In the genomic region with DNA sequence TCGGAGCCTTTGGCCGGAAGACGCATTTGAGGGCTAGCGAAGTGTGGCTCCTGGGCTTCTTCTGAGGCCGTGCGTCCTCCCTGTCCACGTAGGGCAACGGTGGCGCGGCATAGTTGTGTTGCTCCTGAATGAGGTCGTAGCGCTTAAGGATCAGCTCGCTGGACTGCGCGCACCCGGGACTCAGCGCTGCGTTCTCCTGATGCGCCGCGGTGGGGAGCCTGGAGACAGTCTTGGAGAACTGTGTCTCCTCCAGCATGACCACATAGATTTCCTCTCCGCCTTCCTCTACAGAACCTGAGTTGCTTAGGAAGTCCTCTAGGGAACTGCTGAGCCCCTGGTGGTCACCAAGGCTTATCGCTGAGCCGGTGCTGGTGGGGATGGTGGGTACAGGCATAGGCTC, we compare ENCODE assay signal across 9 mouse cellular contexts. TPM values are rescaled to one million over a fixed set of nuclear protein-coding genes. Genes with fewer than 3 reads are reported as not detected.
DNase-seq lines count a peak whose midpoint lies in the region; ATAC-seq lines count a peak whose summit lies in the region.
"Had no signal": no experiment of that assay in that cellular context is flagged by ENCODE, and none has a peak within 500 bp of the region (broad histone marks: within the 10 kb centered on the region; RNA-seq: fewer than 3 reads in every experiment).

No protein-coding gene starts in this region.

- H3K4me2 ChIP-seq in lung, embryonic 16.5 days (ENCODE audit: low read depth, low read length), result peak overlapping the region; percentile 10; the same call in 1 of the 2 replicates
- peak overlapping the region; percentile 24 for H3K4me2 ChIP-seq in forebrain, embryonic 13.5 days
- H3K4me2 ChIP-seq in limb, embryonic 15.5 days, result 0 out of 2 replicates have a peak overlapping the region, but pooled peaks have one; percentile 14
- H3K4me2 ChIP-seq: liver, embryonic 13.5 days had no signal

- no peak overlapping the region for H3K27ac ChIP-seq in lung, embryonic 16.5 days (ENCODE audit: low read length)
- H3K27ac ChIP-seq in forebrain, embryonic 13.5 days, result no peak overlapping the region
- no peak overlapping the region for H3K27ac ChIP-seq in limb, embryonic 15.5 days
- H3K27ac ChIP-seq: liver, embryonic 13.5 days had no signal

- no peaks in the 10 kb centered on the region for H3K4me1 ChIP-seq in lung, embryonic 16.5 days (replicated peaks; ENCODE audit: control insufficient read depth, insufficient read depth, low read length)
- no peaks in the 10 kb centered on the region for H3K4me1 ChIP-seq in forebrain, embryonic 13.5 days
- no peaks in the 10 kb centered on the region for H3K4me1 ChIP-seq in limb, embryonic 15.5 days
- H3K4me1 ChIP-seq: liver, embryonic 13.5 days had no signal

- ATAC-seq in lung, embryonic 16.5 days (ENCODE audit: low read depth), result no peak
- ATAC-seq in forebrain, embryonic 13.5 days, result no peak
- no peak for ATAC-seq in limb, embryonic 15.5 days (ENCODE audit: insufficient number of reproducible peaks, low FRiP score, low TSS enrichment, low read depth)
- no peak for ATAC-seq in megakaryocyte progenitor cell, adult 5-6 weeks (replicated peaks; ENCODE audit: poor library complexity)

- no peak overlapping the region for H3K9ac ChIP-seq in lung, embryonic 16.5 days (ENCODE audit: low read length)
- H3K9ac ChIP-seq in forebrain, embryonic 13.5 days, result no peak overlapping the region
- H3K9ac ChIP-seq in limb, embryonic 15.5 days, result no peak overlapping the region
- H3K9ac ChIP-seq: liver, embryonic 13.5 days had no signal

- no peaks in the 10 kb centered on the region for H3K36me3 ChIP-seq in lung, embryonic 16.5 days (ENCODE audit: control insufficient read depth, insufficient read depth, low read length)
- H3K36me3 ChIP-seq in forebrain, embryonic 13.5 days (ENCODE audit: poor library complexity, severe bottlenecking), result no peaks in the 10 kb centered on the region
- no peaks in the 10 kb centered on the region for H3K36me3 ChIP-seq in limb, embryonic 15.5 days
- H3K36me3 ChIP-seq: liver, embryonic 13.5 days had no signal

- DNase-seq in lung, postnatal 14 days, result no peak
- DNase-seq in yolk sac, embryonic 10.5 days (ENCODE audit: low spot score), result peak; percentile 9
- no peak for DNase-seq in cerebellum, adult 11-12 months
- DNase-seq: gastrocnemius, postnatal 14 days; liver, embryonic 13.5 days had no signal

- WGBS in lung, embryonic 16.5 days, result 17% methylated on average over 23 of the region's 24 CpGs
- WGBS in forebrain, embryonic 13.5 days, result 18% methylated on average over 22 of the region's 24 CpGs
- WGBS in limb, embryonic 15.5 days, result 12% methylated on average over 24 of the region's 24 CpGs

- H3K9me3 ChIP-seq in lung, embryonic 16.5 days (ENCODE audit: control insufficient read depth, low read length), result no peaks in the 10 kb centered on the region
- no peaks in the 10 kb centered on the region for H3K9me3 ChIP-seq in forebrain, embryonic 13.5 days (replicated peaks)
- H3K9me3 ChIP-seq in limb, embryonic 15.5 days, result no peaks in the 10 kb centered on the region
- H3K9me3 ChIP-seq: liver, embryonic 13.5 days had no signal

- H3K4me3 ChIP-seq in lung, embryonic 16.5 days (ENCODE audit: low read length), result no peak overlapping the region
- peak overlapping the region; percentile 3; the same call in 1 of the 2 replicates for H3K4me3 ChIP-seq in forebrain, embryonic 13.5 days
- H3K4me3 ChIP-seq in limb, embryonic 15.5 days, result no peak overlapping the region
- H3K4me3 ChIP-seq: liver, embryonic 13.5 days had no signal

- H3K27me3 ChIP-seq in lung, embryonic 16.5 days (ENCODE audit: control insufficient read depth, insufficient read depth, low read depth, low read length), result no peaks in the 10 kb centered on the region
- H3K27me3 ChIP-seq in forebrain, embryonic 13.5 days, result no peaks in the 10 kb centered on the region
- H3K27me3 ChIP-seq in limb, embryonic 15.5 days, result no peaks in the 10 kb centered on the region; the same call in 1 of the 2 replicates
- H3K27me3 ChIP-seq: liver, embryonic 13.5 days had no signal

RNA-seq across cellular contexts. Expression of a gene that starts 1.0 kb away (rescaled TPM):
- polyA plus RNA-seq in lung, embryonic 16.5 days (2015; fragmentation: Nextera tagmentation; extraction: Ambion mirVana), result not detected in 2 replicates
- polyA plus RNA-seq in forebrain, embryonic 13.5 days (2015; fragmentation: Nextera tagmentation; extraction: Ambion mirVana), result not detected in 2 replicates
- polyA plus RNA-seq in limb, embryonic 15.5 days (2015; fragmentation: Nextera tagmentation; extraction: Ambion mirVana), result not detected in 2 replicates
- total RNA-seq in megakaryocyte progenitor cell, adult 5-6 weeks (2015), result not detected in 2 replicates
- total RNA-seq in megakaryocyte progenitor cell, adult 5-6 weeks (2017), result not detected in 2 replicates
- total RNA-seq: gastrocnemius, postnatal 14 days had no signal
- polyA plus RNA-seq: liver, embryonic 13.5 days had no signal
